ENCODE assay signal across 14 mouse cellular contexts in genomic region chr1:86293868-86294267, GRCm38 (mm10). TPM values are rescaled to one million over a fixed set of nuclear protein-coding genes. Genes with fewer than 3 reads are reported as not detected.
"Had no signal": no experiment of that assay in that cellular context is flagged by ENCODE, and none has a peak within 500 bp of the region (broad histone marks: within the 10 kb centered on the region; RNA-seq: fewer than 3 reads in every experiment).

No protein-coding gene starts in this region.

- H3K9ac ChIP-seq: limb, embryonic 12.5 days; liver, embryonic 13.5 days; neural tube, embryonic 15.5 days; stomach, embryonic 15.5 days had no signal

- H3K36me3 ChIP-seq: limb, embryonic 12.5 days; liver, embryonic 13.5 days; midbrain, embryonic 10.5 days; neural tube, embryonic 15.5 days; stomach, embryonic 15.5 days had no signal

- H3K27ac ChIP-seq: hindbrain, postnatal 0 days; limb, embryonic 12.5 days; liver, embryonic 13.5 days; neural tube, embryonic 15.5 days; stomach, embryonic 15.5 days had no signal

- H3K27me3 ChIP-seq: limb, embryonic 12.5 days; liver, embryonic 13.5 days; neural tube, embryonic 15.5 days; stomach, embryonic 15.5 days had no signal

- H3K4me2 ChIP-seq: limb, embryonic 12.5 days; liver, embryonic 13.5 days; neural tube, embryonic 15.5 days; stomach, embryonic 15.5 days had no signal

- H3K4me3 ChIP-seq: limb, embryonic 12.5 days; liver, embryonic 13.5 days; midbrain, embryonic 10.5 days; myocyte; neural tube, embryonic 15.5 days; stomach, embryonic 15.5 days had no signal

- H3K4me1 ChIP-seq: neural tube, embryonic 15.5 days; stomach, embryonic 15.5 days had no signal

- DNase-seq: layer of hippocampus, adult 9-11 months; layer of hippocampus, postnatal 36 days; liver; liver, embryonic 13.5 days; lung, adult 18-20 months; lung, postnatal 36 days; thymus, adult 2 months; thymus, postnatal 25 days had no signal

- H3K9me3 ChIP-seq: limb, embryonic 12.5 days; liver, embryonic 13.5 days; midbrain, embryonic 10.5 days; neural tube, embryonic 15.5 days; stomach, embryonic 15.5 days had no signal

RNA-seq across cellular contexts. Expression of gene B3gnt7, which starts 8.8 kb away (rescaled TPM):
- polyA plus RNA-seq: myocyte had no signal
